Mouse (Mus musculus) olfactory bulb, adult 2 months (tissue): ENCODE measurements around the gene Vasn. TPM values are rescaled to one million over a fixed set of nuclear protein-coding genes. Genes with fewer than 3 reads are reported as not detected.
A peak's percentile ranks its signal among the peaks of the same experiment; 100 is the strongest.

Experiments used
- H3K27ac ChIP-seq: fragments of 200-500 bp; 2 replicates; pipeline ENCODE4 v1.5.1; 2012; ENCODE audit warnings: low read depth, low read length; ENCODE audit not compliant: insufficient read depth
- H3K4me1 ChIP-seq: fragments of 200-500 bp; 2 replicates; pipeline ENCODE4 v1.6.1; 2012; ENCODE audit warnings: low read length; ENCODE audit not compliant: control insufficient read depth, insufficient read depth
- H3K4me3 ChIP-seq: fragments of 200-500 bp; 2 replicates; pipeline ENCODE4 v1.5.1; 2012; ENCODE audit warnings: mild to moderate bottlenecking, low read depth, low read length, moderate library complexity; ENCODE audit not compliant: insufficient read depth
- CTCF ChIP-seq: fragments of 200-500 bp; IDR thresholded peaks from 2 replicates; pipeline ENCODE4 v1.5.1; 2012; ENCODE audit warnings: low read depth, mild to moderate bottlenecking, low read length, moderate library complexity; ENCODE audit not compliant: insufficient read depth
- POLR2A ChIP-seq: fragments of 200-500 bp; IDR thresholded peaks from 2 replicates; pipeline ENCODE4 v1.6.1; 2012; ENCODE audit warnings: mild to moderate bottlenecking, low read depth, low read length, moderate library complexity; ENCODE audit not compliant: insufficient read depth
- WGBS: fragments of 180-500 bp; shearing (Covaris S2); methylation state at CpG from one replicate; pipeline ENCODE4 v1.1.7; 2018; 5-methylcytosine and 5-hydroxymethylcytosine counted together
- polyA plus RNA-seq: library from polyadenylated mRNA; stranded (reverse); fragments of >200 nt; gene quantifications from 2 replicates; pipeline ENCODE4 v1.2.4, GENCODE M21; 2012; ENCODE audit warnings: low replicate concordance; ENCODE audit not compliant: missing spikeins, insufficient read depth, insufficient read length

Gene Vasn
- polyA plus RNA-seq, 1 experiment: not detected

GRCm38 (mm10) chr16:4616829-4617228 lies 22.9 kb upstream of the Vasn start:
- no peak overlapping the region for H3K4me3 ChIP-seq
- H3K4me1 ChIP-seq: no peaks in the 10 kb centered on the region
- no peak overlapping the region for H3K27ac ChIP-seq
- WGBS: 85% methylated on average over 4 of the region's 4 CpGs
- TF ChIP-seq CTCF: no peak
- no peak for TF ChIP-seq POLR2A

- peaks cover 2% of the 10 kb centered on the region; the same call in 1 of the 2 replicates for H3K4me1 ChIP-seq
- no peak overlapping the region for H3K27ac ChIP-seq
- TF ChIP-seq POLR2A (no peak), CTCF (no peak)
- WGBS: 10% methylated on average over 9 of the region's 9 CpGs
- peak overlapping the region; percentile 59 for H3K4me3 ChIP-seq
Measured at GRCm38 (mm10) chr16:4624074-4624473, 15.7 kb upstream of the Vasn start.

GRCm38 (mm10) chr16:4624481-4625110 lies 15.1 kb upstream of the Vasn start, which contains the start of gene Pam16:
TSS of gene Pam16 (minus strand) at chr16:4624988.
- Histone ChIP-seq H3K4me3 (peak within 1 kb of the TSS; percentile 59), H3K27ac (peak within 1 kb of the TSS; percentile 41), H3K4me1 (peaks cover 2% of the 10 kb centered on the region; the same call in 1 of the 2 replicates)
- TF ChIP-seq CTCF (no peak), POLR2A (peak; percentile 80)
- WGBS: under 1% methylated on average over 56 of the region's 56 CpGs

- WGBS: 85% methylated on average over 6 of the region's 6 CpGs
Measured at GRCm38 (mm10) chr16:4627105-4627504, 12.6 kb upstream of the Vasn start.

GRCm38 (mm10) chr16:4628898-4629419 lies 10.8 kb upstream of the Vasn start:
- TF ChIP-seq POLR2A: no peak
- H3K4me3 ChIP-seq: no peak overlapping the region
- 98% methylated on average over 9 of the region's 9 CpGs for WGBS

More at GRCm38 (mm10) chr16:4627105-4627504, 12.6 kb upstream of the Vasn start:
- peaks cover 2% of the 10 kb centered on the region; the same call in 1 of the 2 replicates for H3K4me1 ChIP-seq
- no peak for TF ChIP-seq CTCF
- no peak for TF ChIP-seq POLR2A
- no peak overlapping the region for H3K27ac ChIP-seq
- no peak overlapping the region for H3K4me3 ChIP-seq

GRCm38 (mm10) chr16:4629950-4630349 lies 9.8 kb upstream of the Vasn start:
- WGBS: 23% methylated on average over 6 of the region's 6 CpGs
- no peak overlapping the region for H3K4me3 ChIP-seq
- no peaks in the 10 kb centered on the region for H3K4me1 ChIP-seq
- no peak overlapping the region for H3K27ac ChIP-seq
- TF ChIP-seq POLR2A (no peak), CTCF (peak; percentile 94)

More at GRCm38 (mm10) chr16:4628898-4629419, 10.8 kb upstream of the Vasn start:
- Histone ChIP-seq H3K27ac (no peak overlapping the region), H3K4me1 (no peaks in the 10 kb centered on the region)

GRCm38 (mm10) chr16:4632050-4632449 lies 7.7 kb upstream of the Vasn start:
- TF ChIP-seq POLR2A (no peak), CTCF (no peak)
- Histone ChIP-seq H3K27ac (no peak overlapping the region), H3K4me1 (no peaks in the 10 kb centered on the region), H3K4me3 (no peak overlapping the region)
- 53% methylated on average over 7 of the region's 7 CpGs for WGBS

- WGBS: 95% methylated on average over 3 of the region's 3 CpGs
- Histone ChIP-seq H3K4me1 (no peaks in the 10 kb centered on the region), H3K4me3 (no peak overlapping the region), H3K27ac (no peak overlapping the region)
- TF ChIP-seq CTCF (no peak), POLR2A (no peak)
Measured at GRCm38 (mm10) chr16:4633661-4634060, 6.1 kb upstream of the Vasn start.

- Histone ChIP-seq H3K27ac (no peak overlapping the region), H3K4me1 (no peaks in the 10 kb centered on the region; the same call in 1 of the 2 replicates), H3K4me3 (no peak overlapping the region)
- no peak for TF ChIP-seq CTCF
- no peak for TF ChIP-seq POLR2A
- WGBS: 80% methylated on average over 9 of the region's 9 CpGs
Measured at GRCm38 (mm10) chr16:4634681-4635080, 5.1 kb upstream of the Vasn start.

GRCm38 (mm10) chr16:4635760-4636159 lies 4.0 kb upstream of the Vasn start:
- H3K27ac ChIP-seq: no peak overlapping the region
- H3K4me1 ChIP-seq: peaks cover 10% of the 10 kb centered on the region
- no peak overlapping the region for H3K4me3 ChIP-seq
- 58% methylated on average over 4 of the region's 4 CpGs for WGBS
- TF ChIP-seq POLR2A (no peak), CTCF (no peak)
